Mouse (Mus musculus) cortical plate, adult 2 months (tissue): ENCODE measurements around the gene Astn2.

Experiments used
- CTCF ChIP-seq: fragments of 200-500 bp; IDR thresholded peaks from 2 replicates; pipeline ENCODE4 v1.5.1; 2011; ENCODE audit warnings: mild to moderate bottlenecking, control low read depth, low read length; ENCODE audit not compliant: insufficient read depth; ENCODE audit errors: extremely low read depth
- POLR2A ChIP-seq: fragments of 200-500 bp; IDR thresholded peaks from 2 replicates; pipeline ENCODE4 v1.6.1; 2011; ENCODE audit warnings: mild to moderate bottlenecking, low read length, control low read depth; ENCODE audit not compliant: insufficient read depth; ENCODE audit errors: extremely low read depth

GRCm38 (mm10) chr4:65719610-65720009, 684.8 kb downstream of the Astn2 start:
- TF ChIP-seq POLR2A (no peak), CTCF (no peak)
